Mouse (Mus musculus): ENCODE results near the gene Nrsn2.

DNA sequence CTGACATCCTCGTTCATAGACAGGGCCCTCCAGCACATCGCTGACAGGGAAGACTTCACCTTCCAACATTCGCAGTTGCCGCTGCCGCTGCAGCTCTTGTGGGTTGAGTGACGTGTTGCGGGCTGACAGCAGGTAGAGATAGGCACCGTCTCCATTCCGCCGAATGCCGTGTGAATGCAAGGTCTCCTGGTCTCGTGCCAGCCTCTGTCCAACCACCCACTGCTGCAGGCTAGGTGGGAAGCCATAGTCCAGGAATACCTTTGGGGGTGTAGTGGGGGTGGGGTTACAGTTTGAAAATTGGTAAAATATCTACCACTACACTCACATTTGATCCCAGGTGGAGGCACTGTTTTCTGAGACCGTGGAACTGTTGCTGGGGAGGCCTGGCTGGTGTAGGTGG, 50.3 kb downstream of the Nrsn2 start:
- TF ChIP-seq CTCF (IDR thresholded peaks at IDR 0.05; ENCODE audit: low read depth) (no peak), EP300 (IDR thresholded peaks at IDR 0.05; ENCODE audit: low read depth) (no peak)

Measured in liver, postnatal 0 days (tissue).